Mouse (Mus musculus): ENCODE results near the gene Tead1. TPM values are rescaled to one million over a fixed set of nuclear protein-coding genes. Genes with fewer than 3 reads are reported as not detected.

Tead1 gene
- polyA plus RNA-seq, 1 experiment, result 2.1 TPM

DNA sequence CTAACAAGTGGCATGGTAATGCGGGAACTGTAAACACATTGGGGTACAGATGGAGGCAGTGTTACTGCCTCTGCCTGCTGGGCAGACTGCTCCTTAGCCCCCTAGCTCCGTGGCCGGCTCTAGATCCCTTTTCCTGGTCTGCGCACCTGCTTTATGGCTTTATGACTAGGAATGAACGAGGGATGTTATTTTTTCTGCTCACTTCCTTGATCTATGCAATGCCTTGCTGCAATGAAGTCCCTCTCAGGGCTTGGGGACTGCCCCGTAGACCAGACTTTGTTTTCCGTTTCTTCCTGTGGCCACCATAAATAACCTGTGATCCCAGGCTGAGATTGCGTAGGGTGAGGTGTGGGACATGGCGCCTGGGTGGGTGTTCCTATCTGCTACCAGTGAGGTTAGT, 26.8 kb downstream of the Tead1 start:
- no peaks in the 10 kb centered on the region for H3K27me3 ChIP-seq (ENCODE audit: control insufficient read depth, insufficient read depth, low read length)
- no peak overlapping the region for H3K27ac ChIP-seq (ENCODE audit: control insufficient read depth, insufficient read depth, low read depth, low read length)
- no peak for TF ChIP-seq CTCF (IDR thresholded peaks at IDR 0.05; ENCODE audit: control insufficient read depth, insufficient read depth, insufficient replicate concordance, low read depth, low read length)
- no peak for TF ChIP-seq POLR2A (IDR thresholded peaks at IDR 0.05; ENCODE audit: control insufficient read depth, low read depth, low read length)
- H3K36me3 ChIP-seq (ENCODE audit: control insufficient read depth, insufficient read depth, low read length), result no peaks in the 10 kb centered on the region
- H3K4me3 ChIP-seq (ENCODE audit: control insufficient read depth, low read depth, low read length), result no peak overlapping the region
- H3K4me1 ChIP-seq (ENCODE audit: control insufficient read depth, insufficient read depth, low read length), result no peaks in the 10 kb centered on the region

DNA sequence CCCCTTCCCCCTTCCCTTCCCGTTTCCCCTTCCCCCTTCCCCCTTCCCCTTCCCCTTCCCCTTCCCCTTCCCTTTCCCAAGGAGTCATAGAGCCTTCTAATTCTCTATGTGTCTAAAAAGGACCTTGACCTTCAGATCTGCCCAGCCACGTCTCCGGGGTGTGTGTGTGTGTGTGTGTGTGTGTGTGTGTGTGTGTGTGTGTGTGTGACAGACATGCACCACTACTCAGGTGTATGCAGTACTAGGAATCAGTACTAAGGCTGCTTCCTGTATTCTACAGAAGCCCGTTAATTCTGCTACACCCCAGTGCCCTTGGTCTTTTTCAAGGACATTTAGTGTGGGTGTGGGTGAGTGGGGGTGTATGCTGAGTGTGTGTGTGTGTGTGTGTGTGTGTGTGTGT, 27.6 kb downstream of the Tead1 start:
- Histone ChIP-seq H3K27ac (ENCODE audit: control insufficient read depth, insufficient read depth, low read depth, low read length) (no peak overlapping the region), H3K27me3 (ENCODE audit: control insufficient read depth, insufficient read depth, low read length) (no peaks in the 10 kb centered on the region), H3K36me3 (ENCODE audit: control insufficient read depth, insufficient read depth, low read length) (no peaks in the 10 kb centered on the region), H3K4me3 (ENCODE audit: control insufficient read depth, low read depth, low read length) (no peak overlapping the region), H3K4me1 (ENCODE audit: control insufficient read depth, insufficient read depth, low read length) (no peaks in the 10 kb centered on the region)
- TF ChIP-seq CTCF (IDR thresholded peaks at IDR 0.05; ENCODE audit: control insufficient read depth, insufficient read depth, insufficient replicate concordance, low read depth, low read length), result no peak
- TF ChIP-seq POLR2A (IDR thresholded peaks at IDR 0.05; ENCODE audit: control insufficient read depth, low read depth, low read length), result no peak

DNA sequence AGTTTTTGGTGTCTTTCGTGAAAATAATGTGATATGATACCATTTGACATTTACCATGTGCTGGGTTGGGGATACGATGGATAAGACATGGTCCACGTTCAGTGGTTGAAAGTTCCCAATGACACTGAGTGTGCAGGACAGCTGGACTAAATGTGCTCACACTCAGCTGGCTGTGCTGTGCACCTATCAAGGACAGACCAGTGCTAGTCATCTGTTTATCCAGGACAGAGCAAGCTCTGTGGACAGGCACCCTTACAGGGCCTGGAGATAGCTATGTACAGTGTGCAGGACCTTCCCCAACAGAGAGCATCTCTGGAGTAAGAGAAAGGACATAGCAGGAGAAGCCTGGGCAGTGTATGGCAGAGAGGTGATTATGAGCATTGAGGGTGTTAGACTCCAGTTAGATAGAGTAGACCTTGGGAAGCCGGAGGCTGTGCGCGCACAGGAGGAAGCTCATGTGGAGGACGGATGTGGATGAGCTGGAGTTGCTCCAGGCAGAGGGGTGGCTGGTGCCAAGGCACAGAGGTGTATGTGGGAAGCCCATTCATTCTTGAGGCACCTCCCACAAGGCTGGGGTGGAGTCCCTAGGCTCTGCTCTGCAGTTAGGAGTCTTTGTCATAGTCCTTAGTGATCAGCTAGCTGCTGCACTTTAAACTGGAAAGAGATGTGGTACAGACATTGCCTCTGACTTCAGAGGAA, 31.4 kb downstream of the Tead1 start:
- Histone ChIP-seq H3K27me3 (ENCODE audit: control insufficient read depth, insufficient read depth, low read length) (no peaks in the 10 kb centered on the region), H3K27ac (ENCODE audit: control insufficient read depth, insufficient read depth, low read depth, low read length) (no peak overlapping the region), H3K4me1 (ENCODE audit: control insufficient read depth, insufficient read depth, low read length) (no peaks in the 10 kb centered on the region), H3K4me3 (ENCODE audit: control insufficient read depth, low read depth, low read length) (no peak overlapping the region), H3K36me3 (ENCODE audit: control insufficient read depth, insufficient read depth, low read length) (no peaks in the 10 kb centered on the region)
- no peak for TF ChIP-seq POLR2A (IDR thresholded peaks at IDR 0.05; ENCODE audit: control insufficient read depth, low read depth, low read length)

DNA sequence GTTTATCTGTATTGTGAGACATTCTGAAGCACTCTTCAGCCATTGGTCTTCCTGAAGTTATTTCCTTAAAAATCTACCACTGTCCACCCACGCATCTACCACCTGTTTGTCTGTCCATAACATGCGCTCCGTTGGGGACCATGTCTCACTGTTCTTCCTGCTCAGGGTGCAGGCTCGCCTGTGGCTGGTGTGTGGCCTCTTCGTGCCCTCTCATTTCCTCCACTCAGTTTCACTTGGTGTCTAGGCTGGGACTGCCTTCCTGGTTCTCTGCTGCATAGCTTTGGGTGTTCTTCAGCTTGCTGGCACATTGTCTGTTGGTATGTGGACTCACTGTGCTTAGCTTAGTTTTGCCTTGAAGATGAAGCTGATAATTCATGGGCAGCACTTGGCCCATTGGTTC, 32.9 kb downstream of the Tead1 start:
- TF ChIP-seq CTCF (IDR thresholded peaks at IDR 0.05; ENCODE audit: control insufficient read depth, insufficient read depth, insufficient replicate concordance, low read depth, low read length), result no peak
- no peak for TF ChIP-seq POLR2A (IDR thresholded peaks at IDR 0.05; ENCODE audit: control insufficient read depth, low read depth, low read length)
- H3K27me3 ChIP-seq (ENCODE audit: control insufficient read depth, insufficient read depth, low read length), result no peaks in the 10 kb centered on the region
- H3K4me1 ChIP-seq (ENCODE audit: control insufficient read depth, insufficient read depth, low read length), result no peaks in the 10 kb centered on the region
- H3K36me3 ChIP-seq (ENCODE audit: control insufficient read depth, insufficient read depth, low read length), result no peaks in the 10 kb centered on the region
- H3K27ac ChIP-seq (ENCODE audit: control insufficient read depth, insufficient read depth, low read depth, low read length), result no peak overlapping the region
- H3K4me3 ChIP-seq (ENCODE audit: control insufficient read depth, low read depth, low read length), result no peak overlapping the region

DNA sequence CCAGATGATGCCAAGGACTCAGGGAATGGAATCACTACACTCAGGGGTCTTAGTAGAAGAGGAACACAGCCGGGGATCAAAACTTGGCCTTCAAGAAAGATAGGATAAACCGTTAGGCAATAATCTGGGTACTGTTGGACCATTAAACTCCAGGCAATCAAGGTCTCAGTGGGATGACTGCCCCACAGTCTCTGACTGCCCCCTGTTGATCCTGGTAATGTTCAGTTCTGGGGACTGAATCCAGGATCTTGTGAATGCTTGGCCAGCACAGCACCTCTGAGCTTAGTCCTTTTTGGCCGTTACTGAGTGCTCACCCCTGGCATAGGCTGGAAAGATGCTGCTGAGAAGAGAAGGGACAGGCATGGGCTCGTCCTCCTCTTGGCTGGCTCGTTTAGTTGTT, 34.4 kb downstream of the Tead1 start:
- H3K4me3 ChIP-seq (ENCODE audit: control insufficient read depth, low read depth, low read length), result no peak overlapping the region
- H3K27me3 ChIP-seq (ENCODE audit: control insufficient read depth, insufficient read depth, low read length), result no peaks in the 10 kb centered on the region
- TF ChIP-seq POLR2A (IDR thresholded peaks at IDR 0.05; ENCODE audit: control insufficient read depth, low read depth, low read length), result no peak
- H3K4me1 ChIP-seq (ENCODE audit: control insufficient read depth, insufficient read depth, low read length), result 0 out of 2 replicates have a peak, but pooled peaks cover 2% of the 10 kb centered on the region
- H3K27ac ChIP-seq (ENCODE audit: control insufficient read depth, insufficient read depth, low read depth, low read length), result no peak overlapping the region
- H3K36me3 ChIP-seq (ENCODE audit: control insufficient read depth, insufficient read depth, low read length), result no peaks in the 10 kb centered on the region

DNA sequence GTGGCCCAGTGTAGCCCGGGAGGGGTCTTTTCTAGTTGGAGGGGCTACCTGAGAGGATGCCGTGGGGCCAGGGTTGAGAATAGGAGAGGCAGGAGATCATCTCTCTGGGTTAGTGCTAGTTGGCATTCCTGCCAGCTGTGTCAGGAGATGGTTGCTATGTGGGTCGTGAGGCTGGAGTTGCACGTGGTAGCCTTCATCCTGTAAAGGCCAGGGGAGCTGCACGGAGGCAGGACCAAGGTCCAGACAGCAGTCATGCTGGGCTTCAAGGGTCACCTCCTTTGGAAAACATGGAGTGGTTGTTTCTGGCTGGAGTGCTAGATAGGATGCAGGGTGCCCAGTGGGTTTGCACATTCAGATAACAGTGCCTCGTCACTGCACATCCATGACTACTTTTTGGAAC, 35.7 kb downstream of the Tead1 start:
- Histone ChIP-seq H3K4me1 (ENCODE audit: control insufficient read depth, insufficient read depth, low read length) (0 out of 2 replicates have a peak, but pooled peaks cover 2% of the 10 kb centered on the region), H3K27ac (ENCODE audit: control insufficient read depth, insufficient read depth, low read depth, low read length) (no peak overlapping the region)
- TF ChIP-seq POLR2A (IDR thresholded peaks at IDR 0.05; ENCODE audit: control insufficient read depth, low read depth, low read length) (no peak), CTCF (IDR thresholded peaks at IDR 0.05; ENCODE audit: control insufficient read depth, insufficient read depth, insufficient replicate concordance, low read depth, low read length) (no peak)

DNA sequence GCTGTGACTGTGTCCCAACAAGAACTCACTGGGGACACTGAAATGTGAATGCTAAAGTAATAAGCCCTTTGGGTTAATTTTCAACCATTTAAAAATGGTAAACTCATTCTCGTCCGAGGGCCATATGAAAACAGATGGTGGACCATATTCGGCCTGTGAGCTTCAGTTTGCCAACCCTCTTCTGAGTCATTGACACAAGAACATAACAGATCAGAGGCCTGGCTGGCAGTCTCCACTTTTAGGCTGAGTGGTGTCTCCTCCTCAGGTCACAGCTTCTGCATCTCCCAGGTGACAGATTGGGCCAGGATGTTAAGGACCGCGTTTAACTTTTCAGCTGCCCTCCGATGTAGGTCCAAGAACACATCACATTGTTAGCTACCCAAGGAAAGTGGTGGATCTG, 37.6 kb downstream of the Tead1 start:
- Histone ChIP-seq H3K27me3 (ENCODE audit: control insufficient read depth, insufficient read depth, low read length) (no peaks in the 10 kb centered on the region), H3K36me3 (ENCODE audit: control insufficient read depth, insufficient read depth, low read length) (no peaks in the 10 kb centered on the region), H3K4me1 (ENCODE audit: control insufficient read depth, insufficient read depth, low read length) (peaks cover 8% of the 10 kb centered on the region), H3K27ac (ENCODE audit: control insufficient read depth, insufficient read depth, low read depth, low read length) (no peak overlapping the region), H3K4me3 (ENCODE audit: control insufficient read depth, low read depth, low read length) (no peak overlapping the region)
- TF ChIP-seq POLR2A (IDR thresholded peaks at IDR 0.05; ENCODE audit: control insufficient read depth, low read depth, low read length), result no peak
- TF ChIP-seq CTCF (IDR thresholded peaks at IDR 0.05; ENCODE audit: control insufficient read depth, insufficient read depth, insufficient replicate concordance, low read depth, low read length), result no peak

More for the DNA sequence above, 35.7 kb downstream of the Tead1 start:
- Histone ChIP-seq H3K27me3 (ENCODE audit: control insufficient read depth, insufficient read depth, low read length) (no peaks in the 10 kb centered on the region), H3K36me3 (ENCODE audit: control insufficient read depth, insufficient read depth, low read length) (no peaks in the 10 kb centered on the region), H3K4me3 (ENCODE audit: control insufficient read depth, low read depth, low read length) (no peak overlapping the region)

DNA sequence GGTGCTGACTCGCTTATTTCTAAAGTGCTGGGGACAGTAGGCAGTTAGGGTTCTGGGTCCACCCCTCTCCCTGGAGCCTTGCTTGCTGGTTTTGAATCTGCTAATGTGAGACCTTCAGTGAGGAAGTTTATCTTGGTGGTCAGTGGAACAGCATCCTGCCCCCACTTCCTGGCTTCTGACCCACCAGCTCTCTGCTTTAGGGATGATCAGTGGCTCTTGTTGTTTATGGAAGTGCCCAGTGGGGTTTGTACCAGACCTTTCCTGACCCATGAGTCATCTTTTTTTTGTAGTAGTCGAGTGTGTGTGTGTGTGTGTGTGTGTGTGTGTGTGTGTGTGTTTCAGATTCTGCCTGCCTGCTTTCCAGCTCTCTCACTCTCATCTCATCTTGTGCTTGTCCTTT, 38.6 kb downstream of the Tead1 start:
- no peak for TF ChIP-seq CTCF (IDR thresholded peaks at IDR 0.05; ENCODE audit: control insufficient read depth, insufficient read depth, insufficient replicate concordance, low read depth, low read length)
- TF ChIP-seq POLR2A (IDR thresholded peaks at IDR 0.05; ENCODE audit: control insufficient read depth, low read depth, low read length), result no peak
- Histone ChIP-seq H3K36me3 (ENCODE audit: control insufficient read depth, insufficient read depth, low read length) (no peaks in the 10 kb centered on the region), H3K27me3 (ENCODE audit: control insufficient read depth, insufficient read depth, low read length) (no peaks in the 10 kb centered on the region), H3K27ac (ENCODE audit: control insufficient read depth, insufficient read depth, low read depth, low read length) (no peak overlapping the region), H3K4me3 (ENCODE audit: control insufficient read depth, low read depth, low read length) (no peak overlapping the region), H3K4me1 (ENCODE audit: control insufficient read depth, insufficient read depth, low read length) (peaks cover 8% of the 10 kb centered on the region)

All from testis, adult 2 months (tissue).